Mouse (Mus musculus) stomach, postnatal 0 days (tissue): ENCODE results near the gene Ankrd17.

Experiments
- CTCF ChIP-seq: IDR thresholded peaks from 2 replicates; pipeline ENCODE4 v1.5.1; 2016; ENCODE audit warnings: antibody characterized with exemption, low read depth, mild to moderate bottlenecking, moderate library complexity
- EP300 ChIP-seq: optimal IDR thresholded peaks from 2 replicates; pipeline ENCODE3; 2016; ENCODE audit warnings: antibody characterized with exemption

DNA sequence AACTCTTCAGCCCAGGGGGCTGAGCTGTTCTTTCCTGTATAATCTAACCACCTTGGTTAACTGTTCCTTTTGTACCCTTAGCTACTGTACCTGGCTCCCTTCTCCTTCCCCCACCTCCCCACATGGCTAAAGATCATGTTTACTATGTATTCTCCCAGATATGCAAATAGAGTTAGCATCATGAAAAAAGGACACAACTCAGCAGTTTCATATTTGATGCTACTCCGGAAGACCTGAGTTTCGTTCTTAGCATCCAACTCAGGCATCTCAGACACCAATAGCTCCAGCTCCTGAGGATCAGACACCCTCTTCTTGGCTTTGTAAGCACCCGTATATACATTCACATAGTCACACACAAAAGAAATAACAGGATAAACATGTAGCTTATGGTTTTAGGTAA is 109.4 kb downstream of the Ankrd17 start:
- no peak for TF ChIP-seq CTCF
- no peak for TF ChIP-seq EP300
